Mouse (Mus musculus): Measurements from ENCODE around the gene Cpsf2. TPM values are rescaled to one million over a fixed set of nuclear protein-coding genes. Genes with fewer than 3 reads are reported as not detected.

Gene Cpsf2
- polyA plus RNA-seq, 1 experiment = 0.41 TPM

- H3K9me3 ChIP-seq (ENCODE audit: control insufficient read depth, low read length) = no peaks in the 10 kb centered on the region
- TF ChIP-seq TAL1 (IDR thresholded peaks at IDR 0.05; ENCODE audit: low read length) (no peak), GATA1 (IDR thresholded peaks at IDR 0.05; ENCODE audit: low read length) (no peak)
- no peaks in the 10 kb centered on the region for H3K27me3 ChIP-seq (ENCODE audit: control insufficient read depth)
- H3K4me1 ChIP-seq (ENCODE audit: control insufficient read depth) = peaks cover 63% of the 10 kb centered on the region
- peak overlapping the region; percentile 100 for H3K4me3 ChIP-seq (replicated peaks)
- H3K36me3 ChIP-seq (ENCODE audit: control insufficient read depth) = peaks cover 54% of the 10 kb centered on the region
These were observed 2.4 kb downstream of the Cpsf2 start for GRCm38 (mm10) chr12:101978162-101978561.

GRCm38 (mm10) chr12:101978588-101978987 is 2.8 kb downstream of the Cpsf2 start:
- H3K9me3 ChIP-seq (ENCODE audit: control insufficient read depth, low read length) = no peaks in the 10 kb centered on the region
- peaks cover 54% of the 10 kb centered on the region for H3K36me3 ChIP-seq (ENCODE audit: control insufficient read depth)
- TF ChIP-seq GATA1 (IDR thresholded peaks at IDR 0.05; ENCODE audit: low read length) (no peak), TAL1 (IDR thresholded peaks at IDR 0.05; ENCODE audit: low read length) (no peak)
- peak overlapping the region; percentile 30 for H3K4me3 ChIP-seq (replicated peaks)
- no peaks in the 10 kb centered on the region for H3K27me3 ChIP-seq (ENCODE audit: control insufficient read depth)
- peaks cover 58% of the 10 kb centered on the region for H3K4me1 ChIP-seq (ENCODE audit: control insufficient read depth)

- no peaks in the 10 kb centered on the region for H3K27me3 ChIP-seq (ENCODE audit: control insufficient read depth)
- peaks cover 54% of the 10 kb centered on the region for H3K4me1 ChIP-seq (ENCODE audit: control insufficient read depth)
- no peak for TF ChIP-seq GATA1 (IDR thresholded peaks at IDR 0.05; ENCODE audit: low read length)
- H3K9me3 ChIP-seq (ENCODE audit: control insufficient read depth, low read length) = no peaks in the 10 kb centered on the region
- H3K4me3 ChIP-seq (replicated peaks) = no peak overlapping the region
- peaks cover 59% of the 10 kb centered on the region for H3K36me3 ChIP-seq (ENCODE audit: control insufficient read depth)
These were observed 3.5 kb downstream of the Cpsf2 start for GRCm38 (mm10) chr12:101979213-101979750.

- peaks cover 68% of the 10 kb centered on the region for H3K36me3 ChIP-seq (ENCODE audit: control insufficient read depth)
- H3K4me1 ChIP-seq (ENCODE audit: control insufficient read depth) = peaks cover 51% of the 10 kb centered on the region
- no peak for TF ChIP-seq GATA1 (IDR thresholded peaks at IDR 0.05; ENCODE audit: low read length)
- no peak for TF ChIP-seq TAL1 (IDR thresholded peaks at IDR 0.05; ENCODE audit: low read length)
- H3K4me3 ChIP-seq (replicated peaks) = peak overlapping the region; percentile 0
- no peaks in the 10 kb centered on the region for H3K9me3 ChIP-seq (ENCODE audit: control insufficient read depth, low read length)
- H3K27me3 ChIP-seq (ENCODE audit: control insufficient read depth) = no peaks in the 10 kb centered on the region
These were observed 4.5 kb downstream of the Cpsf2 start for GRCm38 (mm10) chr12:101980266-101980665.

- TF ChIP-seq TAL1 (IDR thresholded peaks at IDR 0.05; ENCODE audit: low read length) = no peak
- TF ChIP-seq GATA1 (IDR thresholded peaks at IDR 0.05; ENCODE audit: low read length) = no peak
- no peaks in the 10 kb centered on the region for H3K9me3 ChIP-seq (ENCODE audit: control insufficient read depth, low read length)
- no peaks in the 10 kb centered on the region for H3K27me3 ChIP-seq (ENCODE audit: control insufficient read depth)
- no peak overlapping the region for H3K4me3 ChIP-seq (replicated peaks)
- peaks cover 80% of the 10 kb centered on the region for H3K36me3 ChIP-seq (ENCODE audit: control insufficient read depth)
- peaks cover 47% of the 10 kb centered on the region for H3K4me1 ChIP-seq (ENCODE audit: control insufficient read depth)
These were observed 5.8 kb downstream of the Cpsf2 start for GRCm38 (mm10) chr12:101981559-101981958.

GRCm38 (mm10) chr12:101982977-101983376 is 7.2 kb downstream of the Cpsf2 start:
- no peak overlapping the region for H3K4me3 ChIP-seq (replicated peaks)
- H3K9me3 ChIP-seq (ENCODE audit: control insufficient read depth, low read length) = no peaks in the 10 kb centered on the region
- TF ChIP-seq GATA1 (IDR thresholded peaks at IDR 0.05; ENCODE audit: low read length) (no peak), TAL1 (IDR thresholded peaks at IDR 0.05; ENCODE audit: low read length) (no peak)
- H3K27me3 ChIP-seq (ENCODE audit: control insufficient read depth) = no peaks in the 10 kb centered on the region
- H3K4me1 ChIP-seq (ENCODE audit: control insufficient read depth) = peaks cover 33% of the 10 kb centered on the region
- H3K36me3 ChIP-seq (ENCODE audit: control insufficient read depth) = peaks cover 88% of the 10 kb centered on the region

- H3K4me3 ChIP-seq (replicated peaks) = no peak overlapping the region
- TF ChIP-seq GATA1 (IDR thresholded peaks at IDR 0.05; ENCODE audit: low read length) (no peak), TAL1 (IDR thresholded peaks at IDR 0.05; ENCODE audit: low read length) (no peak)
- no peaks in the 10 kb centered on the region for H3K27me3 ChIP-seq (ENCODE audit: control insufficient read depth)
- H3K36me3 ChIP-seq (ENCODE audit: control insufficient read depth) = peaks cover 92% of the 10 kb centered on the region
- peaks cover 12% of the 10 kb centered on the region for H3K4me1 ChIP-seq (ENCODE audit: control insufficient read depth)
- H3K9me3 ChIP-seq (ENCODE audit: control insufficient read depth, low read length) = no peaks in the 10 kb centered on the region
These were observed 9.3 kb downstream of the Cpsf2 start for GRCm38 (mm10) chr12:101985110-101985509.

GRCm38 (mm10) chr12:101987659-101988058 is 11.9 kb downstream of the Cpsf2 start:
- Histone ChIP-seq H3K27me3 (ENCODE audit: control insufficient read depth) (no peaks in the 10 kb centered on the region), H3K36me3 (ENCODE audit: control insufficient read depth) (peaks cover 96% of the 10 kb centered on the region), H3K4me3 (replicated peaks) (no peak overlapping the region), H3K9me3 (ENCODE audit: control insufficient read depth, low read length) (no peaks in the 10 kb centered on the region), H3K4me1 (ENCODE audit: control insufficient read depth) (no peaks in the 10 kb centered on the region)
- TF ChIP-seq GATA1 (IDR thresholded peaks at IDR 0.05; ENCODE audit: low read length) (no peak), TAL1 (IDR thresholded peaks at IDR 0.05; ENCODE audit: low read length) (no peak)

- TF ChIP-seq TAL1 (IDR thresholded peaks at IDR 0.05; ENCODE audit: low read length) (no peak), GATA1 (IDR thresholded peaks at IDR 0.05; ENCODE audit: low read length) (no peak)
- H3K36me3 ChIP-seq (ENCODE audit: control insufficient read depth) = peaks cover 94% of the 10 kb centered on the region
- H3K4me3 ChIP-seq (replicated peaks) = no peak overlapping the region
- H3K27me3 ChIP-seq (ENCODE audit: control insufficient read depth) = no peaks in the 10 kb centered on the region
- no peaks in the 10 kb centered on the region for H3K4me1 ChIP-seq (ENCODE audit: control insufficient read depth)
- H3K9me3 ChIP-seq (ENCODE audit: control insufficient read depth, low read length) = no peaks in the 10 kb centered on the region
These were observed 19.0 kb downstream of the Cpsf2 start for GRCm38 (mm10) chr12:101994576-101995467.

Data from erythroblast, embryonic 14.5 days (primary cell).